Mouse (Mus musculus): ENCODE results near the gene Rag1. TPM values are rescaled to one million over a fixed set of nuclear protein-coding genes. Genes with fewer than 3 reads are reported as not detected.

Rag1 gene
- polyA plus RNA-seq (2016; fragmentation: Nextera tagmentation; extraction: Ambion mirVana), result not detected in 2 replicates

DNA sequence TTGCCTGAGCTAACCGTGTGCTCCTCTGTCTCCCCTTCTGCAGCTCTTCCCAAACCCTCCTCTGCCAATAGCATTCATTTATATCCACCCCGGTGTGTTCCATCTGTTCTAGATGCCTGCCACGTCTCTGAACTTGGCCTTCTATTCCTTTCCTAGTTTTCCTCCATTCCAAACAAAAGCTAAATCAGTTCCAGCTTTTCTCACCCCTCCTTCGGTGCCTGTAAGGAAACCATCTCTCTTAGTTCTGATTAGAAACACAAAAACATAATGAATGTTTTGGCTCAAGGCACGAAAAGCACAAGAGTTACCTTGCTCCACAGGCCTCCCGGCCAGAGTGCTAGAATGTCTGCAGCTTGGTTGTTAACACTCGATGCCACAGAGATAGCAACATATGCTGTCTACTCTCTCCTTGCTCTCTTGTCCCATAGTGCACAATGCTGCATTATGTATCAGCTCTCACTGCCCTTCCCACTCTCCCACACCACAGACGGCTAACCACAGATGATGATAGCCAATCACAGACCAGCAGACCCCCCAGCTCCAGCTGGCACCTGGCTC is at the start of gene Rag1, which contains the start of gene B230118H07Rik:
Gene Rag1, minus strand, starts transcription at position 388 of the 558 bp plus-strand sequence.
Gene B230118H07Rik, minus strand, starts transcription at position 419 of the 558 bp plus-strand sequence.
- 50% methylated on average over 8 of the region's 8 CpGs for WGBS
- DNase-seq (ENCODE audit: extremely low spot score, low spot score), result no peak
- H3K27ac ChIP-seq, result no peak within 1 kb of the TSS

GRCm38 (mm10) chr2:101695584-101695983 is 46.3 kb upstream of the Rag1 start:
- H3K36me3 ChIP-seq (replicated peaks), result peaks cover 84% of the 10 kb centered on the region
- WGBS, result 92% methylated on average over 7 of the region's 7 CpGs

More for the DNA sequence above, at the start of gene Rag1, which contains the start of gene B230118H07Rik:
- Histone ChIP-seq H3K36me3 (replicated peaks) (no peaks in the 10 kb centered on the region), H3K27me3 (ENCODE audit: poor library complexity, severe bottlenecking) (peaks cover 9% of the 10 kb centered on the region), H3K4me3 (no peak within 1 kb of the TSS), H3K4me1 (peaks cover 22% of the 10 kb centered on the region), H3K9me3 (no peaks in the 10 kb centered on the region)

DNA sequence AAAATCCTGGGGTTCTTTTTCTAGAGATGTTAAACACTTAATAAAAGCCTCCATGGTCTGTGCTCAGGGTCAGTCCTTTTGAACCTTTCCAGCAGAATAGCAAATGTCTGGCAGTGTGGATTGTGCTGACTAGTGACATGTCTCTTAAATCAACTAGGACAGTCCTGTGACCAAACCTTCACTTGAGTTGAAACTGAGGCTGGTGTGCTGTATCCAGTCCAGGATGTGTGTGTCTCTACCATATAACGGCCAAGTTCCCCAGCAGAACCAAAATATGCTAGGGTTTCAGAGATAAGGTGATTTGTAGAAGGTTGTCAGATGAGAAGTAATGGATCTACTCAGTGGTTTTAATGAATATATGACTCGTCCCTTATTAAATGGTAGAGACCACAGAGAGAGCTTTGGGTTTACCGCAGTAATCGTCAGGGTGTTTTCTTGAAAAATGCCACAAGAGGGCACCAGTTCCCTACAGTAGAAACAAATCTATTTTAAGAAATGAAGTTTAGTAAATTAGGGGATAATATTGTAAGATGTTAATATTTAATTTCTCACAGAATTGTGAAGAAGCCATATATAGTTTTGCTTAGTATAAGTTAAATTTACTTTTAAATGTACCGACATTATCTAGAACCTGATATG is 44.4 kb upstream of the Rag1 start:
- DNase-seq (ENCODE audit: extremely low spot score, low spot score), result no peak
- WGBS, result 71% methylated on average over 5 of the region's 5 CpGs
- no peak overlapping the region for H3K27ac ChIP-seq
- peaks cover 87% of the 10 kb centered on the region for H3K36me3 ChIP-seq (replicated peaks)
- no peaks in the 10 kb centered on the region for H3K4me1 ChIP-seq
- no peaks in the 10 kb centered on the region for H3K27me3 ChIP-seq (ENCODE audit: poor library complexity, severe bottlenecking)
- H3K4me3 ChIP-seq, result no peak overlapping the region
- H3K9me3 ChIP-seq, result no peaks in the 10 kb centered on the region

More at GRCm38 (mm10) chr2:101695584-101695983, 46.3 kb upstream of the Rag1 start:
- H3K4me1 ChIP-seq, result no peaks in the 10 kb centered on the region
- H3K27ac ChIP-seq, result no peak overlapping the region
- H3K4me3 ChIP-seq, result no peak overlapping the region
- no peak for DNase-seq (ENCODE audit: extremely low spot score, low spot score)
- H3K27me3 ChIP-seq (ENCODE audit: poor library complexity, severe bottlenecking), result no peaks in the 10 kb centered on the region
- no peaks in the 10 kb centered on the region for H3K9me3 ChIP-seq

DNA sequence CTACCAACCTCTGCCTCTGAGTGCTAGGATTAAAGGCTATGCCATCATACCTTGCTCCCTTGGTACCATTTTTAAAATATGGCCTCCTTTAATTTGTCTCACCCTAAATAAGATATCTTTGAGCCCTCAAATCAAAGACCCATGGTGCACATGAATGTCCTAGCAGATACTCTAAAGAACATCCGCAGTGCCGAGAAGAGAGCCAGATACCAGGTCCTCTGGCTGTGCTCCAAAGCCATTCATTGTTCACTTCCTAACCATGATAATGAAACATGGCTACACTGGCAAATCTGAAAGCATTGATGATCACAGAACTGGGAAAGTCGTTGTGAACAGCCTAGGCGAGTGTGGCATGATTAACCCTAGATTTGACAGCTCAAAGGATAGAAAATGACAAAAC is 43.7 kb upstream of the Rag1 start:
- Histone ChIP-seq H3K4me3 (no peak overlapping the region), H3K4me1 (no peaks in the 10 kb centered on the region), H3K27me3 (ENCODE audit: poor library complexity, severe bottlenecking) (no peaks in the 10 kb centered on the region), H3K27ac (no peak overlapping the region), H3K9me3 (no peaks in the 10 kb centered on the region), H3K36me3 (replicated peaks) (peaks cover 86% of the 10 kb centered on the region)
- whole genome bisulfite sequencing, result 85% methylated on average over 4 of the region's 4 CpGs
- DNase-seq (ENCODE audit: extremely low spot score, low spot score), result no peak

DNA sequence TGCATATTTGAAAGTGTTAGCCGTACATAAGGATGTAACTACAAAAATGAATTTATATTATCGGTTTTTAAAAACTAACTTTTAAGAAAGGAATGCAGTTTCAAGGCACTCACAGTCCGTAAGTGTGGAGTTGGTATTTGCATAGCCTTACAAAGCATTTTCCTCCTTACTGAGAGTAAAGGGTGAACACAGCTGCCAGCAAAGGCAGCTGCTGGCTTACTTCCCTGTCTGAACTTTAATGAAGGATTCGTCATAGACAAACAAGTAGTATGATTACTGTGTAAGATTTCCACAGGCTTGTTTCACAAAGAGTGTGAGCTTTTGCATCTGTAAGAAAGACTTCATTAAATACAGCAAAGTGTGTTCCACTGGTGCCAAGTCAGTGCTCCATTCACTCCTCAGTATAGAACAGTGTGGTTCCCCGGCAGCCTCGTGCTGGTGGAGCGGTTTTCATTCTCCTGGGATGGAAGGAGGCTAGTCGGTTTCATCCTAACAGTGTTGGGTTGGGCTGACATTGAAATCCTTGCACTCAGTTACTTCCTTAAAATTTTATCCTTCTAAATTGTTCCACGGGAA is 41.0 kb upstream of the Rag1 start:
- H3K36me3 ChIP-seq (replicated peaks), result peaks cover 87% of the 10 kb centered on the region
- 92% methylated on average over 9 of the region's 9 CpGs for WGBS
- H3K9me3 ChIP-seq, result no peaks in the 10 kb centered on the region

DNA sequence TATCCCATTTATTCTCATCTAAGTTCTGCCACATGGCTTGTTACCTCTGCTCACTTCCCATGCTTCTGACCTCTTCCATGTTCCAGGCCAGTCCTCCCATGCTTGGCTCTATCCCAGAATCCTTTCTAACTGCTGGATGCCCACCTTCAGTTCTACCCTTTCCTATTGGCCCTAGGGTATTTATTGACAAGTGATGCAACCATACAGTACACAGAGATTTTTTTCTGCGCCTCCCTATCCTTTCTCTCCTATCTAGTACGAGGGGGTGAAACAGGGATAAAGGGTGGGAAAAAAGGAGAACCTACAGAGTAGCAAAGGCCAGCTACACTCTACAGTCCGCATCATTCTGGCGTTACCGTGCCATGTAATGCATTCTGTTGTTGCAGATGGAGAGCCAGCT is 38.7 kb upstream of the Rag1 start:
- H3K4me3 ChIP-seq, result no peak overlapping the region
- DNase-seq (ENCODE audit: extremely low spot score, low spot score), result no peak
- H3K27me3 ChIP-seq (ENCODE audit: poor library complexity, severe bottlenecking), result no peaks in the 10 kb centered on the region
- no peak overlapping the region for H3K27ac ChIP-seq
- H3K4me1 ChIP-seq, result no peaks in the 10 kb centered on the region
- H3K36me3 ChIP-seq (replicated peaks), result peaks cover 89% of the 10 kb centered on the region
- H3K9me3 ChIP-seq, result no peaks in the 10 kb centered on the region
- 96% methylated on average over 5 of the region's 5 CpGs for WGBS

More for the DNA sequence above, 41.0 kb upstream of the Rag1 start:
- Histone ChIP-seq H3K27me3 (ENCODE audit: poor library complexity, severe bottlenecking) (no peaks in the 10 kb centered on the region), H3K27ac (no peak overlapping the region), H3K4me3 (no peak overlapping the region), H3K4me1 (no peaks in the 10 kb centered on the region)
- no peak for DNase-seq (ENCODE audit: extremely low spot score, low spot score)

- Histone ChIP-seq H3K36me3 (replicated peaks) (peaks cover 64% of the 10 kb centered on the region), H3K9me3 (no peaks in the 10 kb centered on the region), H3K4me1 (peaks cover 10% of the 10 kb centered on the region), H3K27me3 (ENCODE audit: poor library complexity, severe bottlenecking) (no peaks in the 10 kb centered on the region), H3K4me3 (no peak overlapping the region), H3K27ac (no peak overlapping the region)
- no peak for DNase-seq (ENCODE audit: extremely low spot score, low spot score)
- WGBS, result 94% methylated on average over 12 of the region's 12 CpGs
Measured at GRCm38 (mm10) chr2:101684421-101684820, 35.1 kb upstream of the Rag1 start.

GRCm38 (mm10) chr2:101679164-101679784 is 30.0 kb upstream of the Rag1 start:
- Histone ChIP-seq H3K36me3 (replicated peaks) (peaks cover 13% of the 10 kb centered on the region), H3K4me1 (peaks cover 19% of the 10 kb centered on the region), H3K9me3 (no peaks in the 10 kb centered on the region), H3K4me3 (peak overlapping the region; percentile 99), H3K27ac (peak overlapping the region; percentile 94), H3K27me3 (ENCODE audit: poor library complexity, severe bottlenecking) (peaks cover 10% of the 10 kb centered on the region; the same call in 1 of the 2 replicates)
- WGBS, result 4% methylated on average over 15 of the region's 15 CpGs
- peak; percentile 31 for DNase-seq (ENCODE audit: extremely low spot score, low spot score)

DNA sequence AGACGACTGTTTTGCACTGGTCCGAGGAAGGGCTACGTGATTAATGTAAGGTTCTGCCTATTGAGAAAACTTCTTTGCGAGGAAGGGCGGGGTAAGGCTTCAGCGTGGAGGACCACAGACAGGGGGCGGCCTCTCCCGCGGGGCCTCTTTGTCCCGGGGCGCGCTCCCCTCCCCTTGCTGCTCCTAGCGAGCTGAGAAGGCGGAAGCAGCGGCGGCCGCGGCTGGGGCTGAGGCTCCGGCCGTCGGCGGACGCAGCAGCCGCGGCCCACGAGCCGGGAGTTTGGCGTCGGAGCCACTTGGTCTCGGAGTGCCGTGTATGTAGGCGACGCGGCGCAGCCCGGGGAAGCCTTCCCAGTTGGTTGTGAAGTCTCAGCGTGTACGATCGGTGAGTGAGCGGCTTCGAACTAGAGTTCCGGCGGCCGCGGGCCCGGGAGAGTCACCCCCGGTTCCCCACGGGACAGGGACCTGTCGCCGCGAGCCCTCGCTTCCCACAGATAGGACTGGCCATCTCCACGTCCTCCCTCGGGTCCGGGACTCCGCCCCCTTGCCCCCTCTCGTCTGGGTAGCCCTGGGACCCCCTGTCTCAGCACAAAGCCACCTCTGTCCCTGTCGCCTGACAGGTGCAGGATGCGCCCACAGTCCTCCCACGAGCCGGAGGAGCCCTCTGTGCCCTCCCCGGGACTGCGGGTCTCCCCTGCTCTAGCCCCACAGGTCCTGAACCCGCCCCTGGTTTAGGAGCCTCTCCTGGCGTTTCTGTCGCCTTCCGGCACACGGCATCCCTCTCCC is 29.1 kb upstream of the Rag1 start, which contains the start of gene Traf6:
Gene Traf6, plus strand, starts transcription at position 194 of the 786 bp plus-strand sequence.
- peak; percentile 82 for DNase-seq (ENCODE audit: extremely low spot score, low spot score)
- Histone ChIP-seq H3K9me3 (no peaks in the 10 kb centered on the region), H3K27ac (peak within 1 kb of the TSS; percentile 94), H3K27me3 (ENCODE audit: poor library complexity, severe bottlenecking) (peaks cover 10% of the 10 kb centered on the region; the same call in 1 of the 2 replicates), H3K4me1 (peaks cover 19% of the 10 kb centered on the region), H3K4me3 (peak within 1 kb of the TSS; percentile 99), H3K36me3 (replicated peaks) (peaks cover 8% of the 10 kb centered on the region; the same call in 1 of the 2 replicates)
- under 1% methylated on average over 67 of the region's 68 CpGs for WGBS

GRCm38 (mm10) chr2:101673547-101673946 is 24.2 kb upstream of the Rag1 start:
- 79% methylated on average over 3 of the region's 3 CpGs for WGBS
- no peaks in the 10 kb centered on the region for H3K36me3 ChIP-seq (replicated peaks)
- DNase-seq (ENCODE audit: extremely low spot score, low spot score), result no peak

GRCm38 (mm10) chr2:101668751-101669150 is 19.4 kb upstream of the Rag1 start:
- H3K36me3 ChIP-seq (replicated peaks), result no peaks in the 10 kb centered on the region
- 93% methylated on average over 3 of the region's 3 CpGs for WGBS

More at GRCm38 (mm10) chr2:101673547-101673946, 24.2 kb upstream of the Rag1 start:
- peaks cover 6% of the 10 kb centered on the region; the same call in 1 of the 2 replicates for H3K4me1 ChIP-seq
- no peaks in the 10 kb centered on the region for H3K9me3 ChIP-seq
- peaks cover 10% of the 10 kb centered on the region; the same call in 1 of the 2 replicates for H3K27me3 ChIP-seq (ENCODE audit: poor library complexity, severe bottlenecking)
- no peak overlapping the region for H3K4me3 ChIP-seq
- no peak overlapping the region for H3K27ac ChIP-seq

GRCm38 (mm10) chr2:101665703-101666092 is 16.4 kb upstream of the Rag1 start:
- no peaks in the 10 kb centered on the region for H3K27me3 ChIP-seq (ENCODE audit: poor library complexity, severe bottlenecking)
- no peaks in the 10 kb centered on the region for H3K36me3 ChIP-seq (replicated peaks)
- peak overlapping the region; percentile 82 for H3K27ac ChIP-seq
- H3K4me3 ChIP-seq, result no peak overlapping the region
- WGBS, result 83% methylated on average over 3 of the region's 3 CpGs
- DNase-seq (ENCODE audit: extremely low spot score, low spot score), result no peak
- H3K9me3 ChIP-seq, result no peaks in the 10 kb centered on the region
- H3K4me1 ChIP-seq, result peaks cover 8% of the 10 kb centered on the region

More at GRCm38 (mm10) chr2:101668751-101669150, 19.4 kb upstream of the Rag1 start:
- no peaks in the 10 kb centered on the region for H3K27me3 ChIP-seq (ENCODE audit: poor library complexity, severe bottlenecking)
- no peaks in the 10 kb centered on the region for H3K9me3 ChIP-seq
- DNase-seq (ENCODE audit: extremely low spot score, low spot score), result no peak
- H3K4me1 ChIP-seq, result peaks cover 8% of the 10 kb centered on the region
- H3K27ac ChIP-seq, result no peak overlapping the region
- no peak overlapping the region for H3K4me3 ChIP-seq
